Mouse (Mus musculus) Patski (cell line): ENCODE results near the gene Chrna9. TPM values are rescaled to one million over a fixed set of nuclear protein-coding genes. Genes with fewer than 3 reads are reported as not detected.

Source experiments
- ATAC-seq: fragments of 100-300 bp; one replicate; pipeline ENCODE4 v1.8.0; 2021
- CTCF ChIA-PET: fragments of 350-600 bp; sonication (Branson Sonifier 250); formaldehyde crosslinking; loops from one replicate; lab custom pipeline; 2022; ENCODE audit warnings: inconsistent platforms; lab: Charles Lee
- POLR2A ChIA-PET: fragments of 350-600 bp; sonication (Branson Sonifier 250); formaldehyde crosslinking; loops from one replicate; lab custom pipeline; 2022; ENCODE audit warnings: antibody characterized with exemption, inconsistent platforms; lab: Charles Lee
- DNase-seq: peaks from one replicate; pipeline ENCODE4 v3.0.0-alpha.2; 2011; ENCODE audit warnings: low read depth, low spot score
- H3K27me3 ChIP-seq: fragments of 371-371 bp; one replicate; pipeline ENCODE4 v1.5.1; 2021
- CTCF ChIP-seq: fragments of 100-300 bp; IDR thresholded peaks from one replicate; pipeline ENCODE4 v1.5.1; 2021
- in situ Hi-C: fragments of 300-500 bp; cut with MboI; formaldehyde crosslinking; loops from 3 replicates; pipeline ENCODE4 v1.11.1; 2018; ENCODE audit warnings: low pct_unique_long_range_greater_than_20kb, mixed read lengths
- polyA plus RNA-seq: library from polyadenylated mRNA; unstranded; gene quantifications from one replicate; pipeline ENCODE4 v1.2.3, GENCODE M21; 2021

The Chrna9 gene
- polyA plus RNA-seq, 1 experiment from 2014 or later = not detected

GRCm38 (mm10) chr5:66000567-66001125 lies 65.9 kb downstream of the Chrna9 start:
- ATAC-seq (no peak), DNase-seq (no peak)
- no peaks in the 10 kb centered on the region for H3K27me3 ChIP-seq
- ChIA-PET POLR2A (no interaction called here), CTCF (no interaction called here)
- no peak for TF ChIP-seq CTCF
- in situ Hi-C loops = no loop called here

DNA sequence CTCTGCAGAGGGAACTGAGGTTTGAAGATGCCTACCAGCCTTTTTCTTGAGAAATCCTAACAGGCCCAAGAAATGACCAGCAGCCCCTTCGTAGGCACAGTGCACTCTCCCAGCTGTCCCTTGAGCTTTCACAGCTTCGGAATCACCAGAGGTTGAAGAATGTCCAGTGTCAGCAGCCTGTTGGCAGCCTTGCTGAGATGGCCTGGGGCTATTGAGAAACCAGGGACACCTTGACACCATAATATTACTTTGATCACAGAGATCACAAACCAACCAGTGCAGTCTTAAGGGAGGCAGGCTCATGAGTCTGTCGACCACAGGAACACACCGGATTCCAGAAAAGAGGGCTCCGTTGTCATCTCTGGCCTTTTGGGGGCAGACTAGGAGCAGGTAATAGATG lies 66.5 kb downstream of the Chrna9 start:
- DNase-seq (no peak), ATAC-seq (no peak)
- POLR2A ChIA-PET = no interaction called here
- no peaks in the 10 kb centered on the region for H3K27me3 ChIP-seq
- in situ Hi-C loops = no loop called here
- CTCF ChIA-PET = no interaction called here
- no peak for TF ChIP-seq CTCF

DNA sequence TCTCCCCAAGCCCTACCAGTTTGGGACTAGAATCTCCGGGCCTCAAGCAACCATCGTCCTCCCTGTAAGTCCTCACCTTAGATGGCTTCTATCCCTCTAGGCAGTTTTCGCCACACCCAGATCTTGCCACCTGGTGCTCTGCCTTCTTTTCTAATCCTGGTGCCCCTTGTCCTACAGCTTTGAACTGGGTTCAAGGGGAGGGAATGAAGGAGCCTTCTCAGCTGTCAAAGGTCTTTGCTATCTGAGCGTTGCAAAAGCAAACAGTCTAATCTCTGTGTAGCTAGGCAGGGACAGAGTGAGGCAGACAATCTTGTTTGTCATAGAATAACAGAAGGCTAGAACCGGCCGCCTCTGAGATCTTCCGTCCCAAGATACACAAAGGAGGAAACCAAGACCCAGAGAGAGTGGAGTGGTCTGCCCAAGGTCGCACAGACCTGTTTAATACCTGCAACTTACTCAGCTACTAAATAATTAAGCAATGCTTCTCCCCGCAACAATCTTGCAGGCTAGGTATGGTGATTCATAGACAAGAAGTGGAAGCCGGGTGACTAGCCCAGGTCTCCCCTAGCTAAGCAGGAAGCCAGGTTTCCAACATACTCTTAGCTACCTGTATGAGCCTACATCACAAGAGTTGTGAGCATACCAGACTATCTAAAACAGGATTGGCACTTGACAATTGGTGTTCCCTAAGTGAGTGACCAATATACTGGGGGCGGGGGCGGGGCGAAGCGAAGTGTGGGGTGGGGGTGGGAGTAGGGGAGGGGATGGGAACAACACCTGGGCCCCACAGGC lies 69.6 kb downstream of the Chrna9 start, which contains the start of gene 9130230L23Rik:
9130230L23Rik (minus strand) TSS at position 152 of the 792 bp plus-strand sequence.
- no peak for TF ChIP-seq CTCF
- H3K27me3 ChIP-seq = no peaks in the 10 kb centered on the region
- ATAC-seq (no peak), DNase-seq (no peak)
- ChIA-PET CTCF (no interaction called here), POLR2A (interaction anchor here (0.5 kb wide), 1 partner anchor 215 kb away, joined by 3 read pairs; no protein-coding TSS in a partner anchor)
- in situ Hi-C loops = no loop called here

DNA sequence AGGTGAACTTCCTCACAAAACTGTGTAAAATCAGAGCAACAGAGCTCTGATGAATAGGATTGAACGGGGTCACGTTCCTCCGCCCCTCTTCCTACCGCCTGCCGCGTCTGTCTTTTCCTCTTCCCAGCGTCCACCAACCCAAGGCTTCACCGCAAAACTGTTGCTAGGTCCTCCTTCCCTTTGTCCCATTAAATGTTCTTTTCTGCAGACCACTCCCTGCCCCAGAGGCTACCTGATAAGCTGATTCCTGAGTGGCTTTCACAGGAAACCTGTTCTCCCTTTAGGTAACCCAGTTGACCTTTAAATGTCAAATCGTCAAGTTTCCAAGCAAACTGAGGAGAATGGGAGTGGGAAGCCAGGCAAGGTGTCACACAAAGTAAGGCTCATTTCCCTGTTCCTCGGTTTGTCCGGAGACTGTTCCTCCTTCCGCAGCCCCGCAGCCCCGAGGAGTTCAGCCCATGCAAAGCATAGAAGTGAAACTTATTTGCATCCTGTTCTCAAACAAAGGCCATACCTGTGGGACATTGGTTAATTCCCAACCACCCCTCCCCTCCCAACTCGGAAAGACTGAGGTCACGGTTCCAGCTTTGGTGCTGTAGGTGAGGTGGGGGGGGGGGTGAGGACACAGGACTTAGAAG lies 70.4 kb downstream of the Chrna9 start:
- ATAC-seq = no peak
- POLR2A ChIA-PET = interaction anchor here (0.5 kb wide), 1 partner anchor 214 kb away, joined by 3 read pairs; no protein-coding TSS in a partner anchor

GRCm38 (mm10) chr5:66008245-66008967 lies 73.7 kb downstream of the Chrna9 start:
- DNase-seq = no peak
- no peak for ATAC-seq
- CTCF ChIA-PET = no interaction called here
- POLR2A ChIA-PET = interaction anchor here (0.6 to 0.7 kb wide), 2 partner anchors 8 to 293 kb away, joined by 3 read pairs; no protein-coding TSS in a partner anchor
- H3K27me3 ChIP-seq = no peaks in the 10 kb centered on the region
- in situ Hi-C loops = no loop called here
- TF ChIP-seq CTCF = no peak

More for the DNA sequence above, 70.4 kb downstream of the Chrna9 start:
- no peaks in the 10 kb centered on the region for H3K27me3 ChIP-seq
- DNase-seq = no peak
- TF ChIP-seq CTCF = no peak
- CTCF ChIA-PET = no interaction called here
- in situ Hi-C loops = no loop called here

- peak; percentile 74 for ATAC-seq
Observed at GRCm38 (mm10) chr5:66013999-66014398, 79.3 kb downstream of the Chrna9 start.

DNA sequence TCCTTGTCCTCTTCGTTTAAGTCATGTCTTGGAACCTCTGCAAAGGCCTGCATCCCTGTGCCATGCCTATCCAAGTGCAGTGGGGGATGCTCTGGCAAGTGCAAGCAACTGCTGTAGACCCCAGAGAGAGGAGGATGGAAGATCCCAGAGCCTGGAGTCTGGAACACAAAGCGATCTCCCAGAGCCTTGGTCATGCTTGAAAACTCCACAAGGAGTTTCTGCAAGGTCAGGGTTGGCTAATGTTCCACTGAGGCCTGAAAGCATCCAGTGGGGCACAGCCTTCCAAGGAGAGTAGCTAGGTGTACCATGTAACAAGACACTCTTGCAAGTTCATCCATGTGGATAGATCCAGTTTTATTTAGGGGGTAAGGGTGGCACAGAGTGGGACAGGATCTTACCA lies 79.7 kb downstream of the Chrna9 start:
- ChIA-PET CTCF (interaction anchor here (1.1 to 2.6 kb wide), 3 partner anchors 10 to 20 kb away, joined by 3 to 7 read pairs (median 3); no protein-coding TSS in a partner anchor), POLR2A (interaction anchor here (1.1 kb wide), 1 partner anchor 22 kb away, joined by 4 read pairs; no protein-coding TSS in a partner anchor)
- in situ Hi-C loops = no loop called here
- no peaks in the 10 kb centered on the region for H3K27me3 ChIP-seq
- TF ChIP-seq CTCF = no peak
- no peak for DNase-seq
- peak; percentile 39 for ATAC-seq

More at GRCm38 (mm10) chr5:66013999-66014398, 79.3 kb downstream of the Chrna9 start:
- ChIA-PET POLR2A (interaction anchor here (0.7 to 1.1 kb wide), 2 partner anchors 17 to 23 kb away, joined by 3 to 4 read pairs; no protein-coding TSS in a partner anchor), CTCF (interaction anchor here (1.1 to 1.4 kb wide), 2 partner anchors 10 to 19 kb away, joined by 3 read pairs; no protein-coding TSS in a partner anchor)
- H3K27me3 ChIP-seq = no peaks in the 10 kb centered on the region
- no peak for DNase-seq
- in situ Hi-C loops = no loop called here
- no peak for TF ChIP-seq CTCF

GRCm38 (mm10) chr5:66015449-66015961 lies 80.8 kb downstream of the Chrna9 start:
- DNase-seq = no peak
- ATAC-seq = no peak
- in situ Hi-C loops = no loop called here
- CTCF ChIA-PET = interaction anchor here (1.4 to 2.6 kb wide), 2 partner anchors 9 to 19 kb away, joined by 3 to 7 read pairs; no protein-coding TSS in a partner anchor
- POLR2A ChIA-PET = interaction anchor here (0.7 kb wide), 1 partner anchor 76 kb away, joined by 3 read pairs; no protein-coding TSS in a partner anchor
- no peaks in the 10 kb centered on the region for H3K27me3 ChIP-seq
- TF ChIP-seq CTCF = no peak

DNA sequence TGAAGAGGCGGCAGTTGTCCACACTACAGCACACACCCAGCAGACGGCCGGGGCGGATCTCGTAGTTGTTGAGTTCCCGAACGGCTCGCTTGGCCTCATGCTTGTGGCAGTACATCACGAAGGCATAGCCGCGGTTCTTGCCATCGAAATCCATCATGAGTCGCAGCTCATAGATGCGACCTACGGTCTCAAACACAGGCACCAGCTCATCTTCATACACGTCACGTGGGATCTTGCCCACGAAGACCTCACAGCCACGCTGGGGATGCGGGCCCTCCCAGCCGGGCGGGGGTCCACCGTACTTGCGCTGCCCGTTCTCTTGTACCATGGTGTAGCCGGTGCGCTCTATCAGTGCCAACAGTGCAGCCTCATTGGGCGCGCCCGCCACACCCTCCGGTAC lies 92.1 kb downstream of the Chrna9 start:
- no peaks in the 10 kb centered on the region for H3K27me3 ChIP-seq
- CTCF ChIA-PET = interaction anchor here (1.4 kb wide), 1 partner anchor 9 kb away, joined by 4 read pairs; no protein-coding TSS in a partner anchor

More for the DNA sequence above, 92.1 kb downstream of the Chrna9 start:
- TF ChIP-seq CTCF = no peak
- in situ Hi-C loops = no loop called here
- ATAC-seq (no peak), DNase-seq (no peak)
- POLR2A ChIA-PET = no interaction called here

Other genes with a start within 250 kb of the Chrna9 start
- gene Pds5a, start 236.6 kb upstream of the Chrna9 start, polyA plus RNA-seq = 104 TPM
- gene N4bp2, start 171.4 kb upstream of the Chrna9 start, polyA plus RNA-seq = 9.8 TPM
- 0.04 TPM for gene Rhoh, start 73.7 kb upstream of the Chrna9 start, polyA plus RNA-seq
- not detected for gene 9130230L23Rik, start 69.4 kb downstream of the Chrna9 start, polyA plus RNA-seq
- 33.4 TPM for gene Rbm47, start 238.2 kb downstream of the Chrna9 start, polyA plus RNA-seq